Mouse (Mus musculus): ENCODE data around the gene Pfn4. TPM values are rescaled to one million over a fixed set of nuclear protein-coding genes. Genes with fewer than 3 reads are reported as not detected.
"Not testable (repeated sequence)": the region's sequence is repeated elsewhere in the genome, so short reads cannot be mapped to it uniquely, and the experiment has no call there.

Gene Pfn4
- polyA plus RNA-seq, 1 experiment from 2014 or later, result 4.1 TPM

- Histone ChIP-seq H3K9me3 (ENCODE audit: control insufficient read depth, low read length) (no peaks in the 10 kb centered on the region), H3K27ac (ENCODE audit: low read depth, low read length) (no peak overlapping the region), H3K36me3 (ENCODE audit: control insufficient read depth, insufficient read depth, low read length) (no peaks in the 10 kb centered on the region), H3K4me1 (ENCODE audit: control insufficient read depth, insufficient read depth, low read length) (no peaks in the 10 kb centered on the region), H3K27me3 (ENCODE audit: control insufficient read depth, insufficient read depth, low read length) (no peaks in the 10 kb centered on the region), H3K9ac (ENCODE audit: low read length) (no peak overlapping the region), H3K4me3 (ENCODE audit: low read depth, low read length) (no peak overlapping the region), H3K4me2 (ENCODE audit: low read depth) (no peak overlapping the region)
- ATAC-seq (ENCODE audit: insufficient read depth, low FRiP score, low TSS enrichment) (no peak), DNase-seq (ENCODE audit: low spot score) (no peak)
- 95% methylated on average over 3 of the region's 3 CpGs for WGBS
These were observed 26.6 kb upstream of the Pfn4 start for GRCm38 (mm10) chr12:4742183-4742582.

GRCm38 (mm10) chr12:4744486-4744885, 24.3 kb upstream of the Pfn4 start:
- H3K27ac ChIP-seq (ENCODE audit: low read depth, low read length), result no peak overlapping the region
- DNase-seq (ENCODE audit: low spot score), result no peak
- no peak overlapping the region for H3K4me3 ChIP-seq (ENCODE audit: low read depth, low read length)
- H3K27me3 ChIP-seq (ENCODE audit: control insufficient read depth, insufficient read depth, low read length), result no peaks in the 10 kb centered on the region
- no peaks in the 10 kb centered on the region for H3K4me1 ChIP-seq (ENCODE audit: control insufficient read depth, insufficient read depth, low read length)
- H3K36me3 ChIP-seq (ENCODE audit: control insufficient read depth, insufficient read depth, low read length), result no peaks in the 10 kb centered on the region
- ATAC-seq (ENCODE audit: insufficient read depth, low FRiP score, low TSS enrichment), result no peak
- no peak overlapping the region for H3K4me2 ChIP-seq (ENCODE audit: low read depth)
- no peaks in the 10 kb centered on the region for H3K9me3 ChIP-seq (ENCODE audit: control insufficient read depth, low read length)
- 95% methylated on average over 10 of the region's 10 CpGs for WGBS
- H3K9ac ChIP-seq (ENCODE audit: low read length), result no peak overlapping the region

- H3K36me3 ChIP-seq (ENCODE audit: control insufficient read depth, insufficient read depth, low read length); H3K4me1 ChIP-seq (ENCODE audit: control insufficient read depth, insufficient read depth, low read length); H3K9ac ChIP-seq (ENCODE audit: low read length); H3K27me3 ChIP-seq (ENCODE audit: control insufficient read depth, insufficient read depth, low read length); H3K4me3 ChIP-seq (ENCODE audit: low read depth, low read length); H3K9me3 ChIP-seq (ENCODE audit: control insufficient read depth, low read length); H3K27ac ChIP-seq (ENCODE audit: low read depth, low read length); ATAC-seq (ENCODE audit: insufficient read depth, low FRiP score, low TSS enrichment); DNase-seq (ENCODE audit: low spot score); H3K4me2 ChIP-seq (ENCODE audit: low read depth): not testable (repeated sequence)
- WGBS, result 91% methylated on average over 4 of the region's 4 CpGs
These were observed 14.4 kb upstream of the Pfn4 start for GRCm38 (mm10) chr12:4754451-4754850.

GRCm38 (mm10) chr12:4757060-4757459, 11.8 kb upstream of the Pfn4 start:
- H3K4me1 ChIP-seq (ENCODE audit: control insufficient read depth, insufficient read depth, low read length), result no peaks in the 10 kb centered on the region
- H3K36me3 ChIP-seq (ENCODE audit: control insufficient read depth, insufficient read depth, low read length), result no peaks in the 10 kb centered on the region
- ATAC-seq (ENCODE audit: insufficient read depth, low FRiP score, low TSS enrichment) (no peak), DNase-seq (ENCODE audit: low spot score) (no peak)
- no peaks in the 10 kb centered on the region for H3K27me3 ChIP-seq (ENCODE audit: control insufficient read depth, insufficient read depth, low read length)
- no peak overlapping the region for H3K4me2 ChIP-seq (ENCODE audit: low read depth)
- no peak overlapping the region for H3K4me3 ChIP-seq (ENCODE audit: low read depth, low read length)
- no peak overlapping the region for H3K9ac ChIP-seq (ENCODE audit: low read length)
- H3K9me3 ChIP-seq (ENCODE audit: control insufficient read depth, low read length), result no peaks in the 10 kb centered on the region
- H3K27ac ChIP-seq (ENCODE audit: low read depth, low read length), result no peak overlapping the region
- WGBS, result 88% methylated on average over 1 of the region's 1 CpGs

GRCm38 (mm10) chr12:4769333-4769723, 506 bp downstream of the Pfn4 start:
- Histone ChIP-seq H3K27me3 (ENCODE audit: control insufficient read depth, insufficient read depth, low read length) (no peaks in the 10 kb centered on the region), H3K4me3 (ENCODE audit: low read depth, low read length) (peak overlapping the region; percentile 65), H3K9me3 (ENCODE audit: control insufficient read depth, low read length) (no peaks in the 10 kb centered on the region), H3K4me1 (ENCODE audit: control insufficient read depth, insufficient read depth, low read length) (no peaks in the 10 kb centered on the region), H3K9ac (ENCODE audit: low read length) (peak overlapping the region; percentile 88), H3K4me2 (ENCODE audit: low read depth) (peak overlapping the region; percentile 60), H3K36me3 (ENCODE audit: control insufficient read depth, insufficient read depth, low read length) (no peaks in the 10 kb centered on the region), H3K27ac (ENCODE audit: low read depth, low read length) (peak overlapping the region; percentile 90; the same call in 1 of the 2 replicates)
- DNase-seq (ENCODE audit: low spot score) (no peak), ATAC-seq (ENCODE audit: insufficient read depth, low FRiP score, low TSS enrichment) (peak; percentile 50)
- WGBS, result 19% methylated on average over 13 of the region's 13 CpGs

GRCm38 (mm10) chr12:4774895-4775587, 6.2 kb downstream of the Pfn4 start:
- 92% methylated on average over 8 of the region's 8 CpGs for WGBS
- no peak overlapping the region for H3K9ac ChIP-seq (ENCODE audit: low read length)

GRCm38 (mm10) chr12:4775588-4775949, 6.7 kb downstream of the Pfn4 start:
- DNase-seq (ENCODE audit: low spot score) (no peak), ATAC-seq (ENCODE audit: insufficient read depth, low FRiP score, low TSS enrichment) (no peak)
- Histone ChIP-seq H3K4me2 (ENCODE audit: low read depth) (no peak overlapping the region), H3K27ac (ENCODE audit: low read depth, low read length) (no peak overlapping the region), H3K9ac (ENCODE audit: low read length) (no peak overlapping the region), H3K27me3 (ENCODE audit: control insufficient read depth, insufficient read depth, low read length) (no peaks in the 10 kb centered on the region), H3K9me3 (ENCODE audit: control insufficient read depth, low read length) (no peaks in the 10 kb centered on the region), H3K4me3 (ENCODE audit: low read depth, low read length) (no peak overlapping the region), H3K4me1 (ENCODE audit: control insufficient read depth, insufficient read depth, low read length) (no peaks in the 10 kb centered on the region), H3K36me3 (ENCODE audit: control insufficient read depth, insufficient read depth, low read length) (no peaks in the 10 kb centered on the region)
- WGBS, result 81% methylated on average over 9 of the region's 9 CpGs

More at GRCm38 (mm10) chr12:4774895-4775587, 6.2 kb downstream of the Pfn4 start:
- Histone ChIP-seq H3K27me3 (ENCODE audit: control insufficient read depth, insufficient read depth, low read length) (no peaks in the 10 kb centered on the region), H3K4me3 (ENCODE audit: low read depth, low read length) (no peak overlapping the region), H3K9me3 (ENCODE audit: control insufficient read depth, low read length) (no peaks in the 10 kb centered on the region), H3K4me2 (ENCODE audit: low read depth) (no peak overlapping the region), H3K4me1 (ENCODE audit: control insufficient read depth, insufficient read depth, low read length) (no peaks in the 10 kb centered on the region), H3K36me3 (ENCODE audit: control insufficient read depth, insufficient read depth, low read length) (no peaks in the 10 kb centered on the region), H3K27ac (ENCODE audit: low read depth, low read length) (no peak overlapping the region)
- ATAC-seq (ENCODE audit: insufficient read depth, low FRiP score, low TSS enrichment) (no peak), DNase-seq (ENCODE audit: low spot score) (no peak)

GRCm38 (mm10) chr12:4777734-4778133, 8.9 kb downstream of the Pfn4 start:
- Histone ChIP-seq H3K4me3 (ENCODE audit: low read depth, low read length) (no peak overlapping the region), H3K27me3 (ENCODE audit: control insufficient read depth, insufficient read depth, low read length) (no peaks in the 10 kb centered on the region), H3K27ac (ENCODE audit: low read depth, low read length) (no peak overlapping the region), H3K36me3 (ENCODE audit: control insufficient read depth, insufficient read depth, low read length) (no peaks in the 10 kb centered on the region), H3K9me3 (ENCODE audit: control insufficient read depth, low read length) (no peaks in the 10 kb centered on the region), H3K4me1 (ENCODE audit: control insufficient read depth, insufficient read depth, low read length) (no peaks in the 10 kb centered on the region), H3K9ac (ENCODE audit: low read length) (no peak overlapping the region), H3K4me2 (ENCODE audit: low read depth) (no peak overlapping the region)
- ATAC-seq (ENCODE audit: insufficient read depth, low FRiP score, low TSS enrichment) (no peak), DNase-seq (ENCODE audit: low spot score) (no peak)
- 92% methylated on average over 6 of the region's 6 CpGs for WGBS

GRCm38 (mm10) chr12:4780245-4780644, 11.4 kb downstream of the Pfn4 start:
- no peak for ATAC-seq (ENCODE audit: insufficient read depth, low FRiP score, low TSS enrichment)
- H3K9ac ChIP-seq (ENCODE audit: low read length), result no peak overlapping the region
- no peak overlapping the region for H3K4me2 ChIP-seq (ENCODE audit: low read depth)
- H3K9me3 ChIP-seq (ENCODE audit: control insufficient read depth, low read length), result no peaks in the 10 kb centered on the region
- no peak overlapping the region for H3K4me3 ChIP-seq (ENCODE audit: low read depth, low read length)
- H3K27ac ChIP-seq (ENCODE audit: low read depth, low read length), result no peak overlapping the region
- no peaks in the 10 kb centered on the region for H3K4me1 ChIP-seq (ENCODE audit: control insufficient read depth, insufficient read depth, low read length)
- H3K36me3 ChIP-seq (ENCODE audit: control insufficient read depth, insufficient read depth, low read length), result no peaks in the 10 kb centered on the region
- no peak for DNase-seq (ENCODE audit: low spot score)
- WGBS, result 64% methylated on average over 2 of the region's 2 CpGs
- no peaks in the 10 kb centered on the region for H3K27me3 ChIP-seq (ENCODE audit: control insufficient read depth, insufficient read depth, low read length)
